Mouse (Mus musculus) kidney, adult 2 months (tissue): ENCODE measurements around the gene Pcolce.

Experiments
- CTCF ChIP-seq: fragments of 200-500 bp; conservative IDR thresholded peaks from 2 replicates; pipeline ENCODE4 v1.5.1; 2011; ENCODE audit warnings: low read depth, mild to moderate bottlenecking, control low read depth, low read length, moderate library complexity, mixed read lengths; ENCODE audit not compliant: insufficient read depth, insufficient read length
- POLR2A ChIP-seq: fragments of 200-500 bp; IDR thresholded peaks from one replicate; pipeline ENCODE4 v1.6.1; 2011; ENCODE audit warnings: low read depth, low read length, control low read depth

DNA sequence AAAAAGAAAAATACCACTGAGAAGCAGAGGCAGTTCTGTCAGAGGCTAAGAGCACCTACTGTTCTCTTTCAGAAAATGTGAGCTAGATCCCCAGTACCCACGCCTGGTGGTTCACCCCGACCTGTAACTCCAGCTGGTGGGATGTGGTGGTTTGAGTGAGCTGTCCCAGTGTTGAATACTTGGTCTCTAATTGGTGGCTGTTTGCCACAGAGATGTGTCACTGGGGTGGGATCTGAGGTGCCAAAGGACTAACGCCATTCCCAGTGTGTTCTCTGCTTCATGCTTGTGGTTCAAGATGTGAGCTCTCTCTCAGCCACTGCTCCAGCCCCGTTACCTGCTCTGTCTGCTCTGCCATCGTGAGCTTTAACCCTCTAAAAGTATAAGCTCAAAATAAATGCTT lies 23.1 kb downstream of the Pcolce start:
- TF ChIP-seq POLR2A (no peak), CTCF (no peak)
